Mouse (Mus musculus) heart, embryonic 16.5 days (tissue): ENCODE results near the gene Nme3. TPM values are rescaled to one million over a fixed set of nuclear protein-coding genes. Genes with fewer than 3 reads are reported as not detected.

Experiments used
- ATAC-seq: fragments of 200-750 bp; cut with Nextera tagmentation; replicated peaks from 2 replicates; pipeline ENCODE4 v1.8.0; 2017; ENCODE audit warnings: moderate number of reproducible peaks; ENCODE audit not compliant: insufficient read depth, low FRiP score; ENCODE audit errors: extremely low read depth
- H3K27ac ChIP-seq: fragments of 300-500 bp; sonication (generic); 2 replicates; pipeline ENCODE4 v1.5.1; 2014; ENCODE audit warnings: mild to moderate bottlenecking, low read length, control low read depth, moderate library complexity
- H3K27me3 ChIP-seq: fragments of 300-500 bp; sonication (generic); 2 replicates; pipeline ENCODE4 v1.6.1; 2014; ENCODE audit warnings: low read length, mixed read lengths; ENCODE audit not compliant: control insufficient read depth, insufficient read depth
- H3K36me3 ChIP-seq: fragments of 300-500 bp; sonication (generic); 2 replicates; pipeline ENCODE4 v1.6.1; 2014; ENCODE audit not compliant: control insufficient read depth, insufficient read depth
- H3K4me1 ChIP-seq: fragments of 300-500 bp; sonication (generic); 2 replicates; pipeline ENCODE4 v1.6.1; 2014; ENCODE audit warnings: low read length, mixed read lengths; ENCODE audit not compliant: control insufficient read depth, insufficient read depth
- H3K4me2 ChIP-seq: fragments of 300-500 bp; sonication (generic); 2 replicates; pipeline ENCODE4 v1.6.1; 2014; ENCODE audit warnings: low read depth, mild to moderate bottlenecking, control low read depth, low read length
- H3K4me3 ChIP-seq: fragments of 300-500 bp; sonication (generic); 2 replicates; pipeline ENCODE4 v1.5.1; 2014; ENCODE audit warnings: mild to moderate bottlenecking, control low read depth, low read length
- H3K9ac ChIP-seq: fragments of 300-500 bp; sonication (generic); 2 replicates; pipeline ENCODE4 v1.6.1; 2014; ENCODE audit warnings: low read length, control low read depth
- H3K9me3 ChIP-seq: fragments of 300-500 bp; sonication (generic); replicated peaks from 2 replicates; pipeline ENCODE4 v1.6.1; 2016; ENCODE audit warnings: low read length; ENCODE audit not compliant: control insufficient read depth
- WGBS: fragments of 180-500 bp; shearing (Covaris S2); extraction: QIAGEN DNeasy Blood & Tissue Kit; methylation state at CpG from one replicate; pipeline ENCODE4 v1.1.7; 2014; 5-methylcytosine and 5-hydroxymethylcytosine counted together
- polyA plus RNA-seq: library from polyadenylated mRNA; unstranded; fragments of >200 nt; fragmentation: Nextera tagmentation; extraction: Ambion mirVana; gene quantifications from 2 replicates; pipeline ENCODE4 v1.2.1, GENCODE M21; 2015

Gene Nme3
- polyA plus RNA-seq, 1 experiment from 2014 or later = 42.1 TPM

GRCm38 (mm10) chr17:24856589-24856988 lies 39.7 kb upstream of the Nme3 start:
- ATAC-seq = no peak
- H3K9ac ChIP-seq = no peak overlapping the region
- H3K9me3 ChIP-seq = no peaks in the 10 kb centered on the region
- peaks cover 19% of the 10 kb centered on the region for H3K36me3 ChIP-seq
- no peak overlapping the region for H3K4me2 ChIP-seq
- no peaks in the 10 kb centered on the region for H3K27me3 ChIP-seq
- WGBS = 86% methylated on average over 13 of the region's 13 CpGs
- no peak overlapping the region for H3K27ac ChIP-seq
- H3K4me1 ChIP-seq = no peaks in the 10 kb centered on the region
- H3K4me3 ChIP-seq = no peak overlapping the region

DNA sequence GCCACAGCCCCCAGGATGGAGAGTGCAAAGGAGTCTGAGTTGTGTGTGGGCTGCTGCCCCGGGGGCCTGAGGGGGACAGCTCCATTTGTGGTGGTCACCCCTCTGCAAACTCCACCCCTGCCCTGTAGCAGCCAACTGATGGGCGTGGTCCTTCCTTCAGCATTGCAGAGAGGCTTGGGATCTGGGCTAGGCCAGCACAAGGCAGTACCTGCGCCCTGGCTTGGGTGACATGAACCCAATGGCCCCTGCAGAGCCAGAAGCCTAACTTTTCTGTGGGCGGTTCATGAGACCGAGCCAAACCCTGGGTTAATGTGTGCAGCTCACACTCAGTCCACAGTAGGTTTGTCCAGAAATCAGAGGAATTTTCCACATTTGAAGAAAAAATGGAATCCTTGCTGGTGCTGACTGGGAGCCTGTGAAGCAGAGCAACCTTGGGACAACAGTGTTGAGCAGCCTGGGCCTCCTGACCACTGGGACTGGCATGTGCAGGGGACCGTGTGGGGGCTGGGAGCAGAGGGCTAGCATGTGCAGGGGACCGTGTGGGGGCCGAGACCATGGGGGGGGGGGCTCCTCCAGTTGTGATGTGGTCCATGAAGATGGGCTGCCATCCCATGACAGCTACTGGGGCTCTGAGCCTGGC lies 38.3 kb upstream of the Nme3 start:
- Histone ChIP-seq H3K27ac (no peak overlapping the region), H3K4me2 (no peak overlapping the region), H3K9me3 (no peaks in the 10 kb centered on the region), H3K4me1 (no peaks in the 10 kb centered on the region), H3K9ac (no peak overlapping the region), H3K36me3 (peaks cover 24% of the 10 kb centered on the region), H3K27me3 (no peaks in the 10 kb centered on the region), H3K4me3 (no peak overlapping the region)
- WGBS = 86% methylated on average over 8 of the region's 8 CpGs
- ATAC-seq = no peak

DNA sequence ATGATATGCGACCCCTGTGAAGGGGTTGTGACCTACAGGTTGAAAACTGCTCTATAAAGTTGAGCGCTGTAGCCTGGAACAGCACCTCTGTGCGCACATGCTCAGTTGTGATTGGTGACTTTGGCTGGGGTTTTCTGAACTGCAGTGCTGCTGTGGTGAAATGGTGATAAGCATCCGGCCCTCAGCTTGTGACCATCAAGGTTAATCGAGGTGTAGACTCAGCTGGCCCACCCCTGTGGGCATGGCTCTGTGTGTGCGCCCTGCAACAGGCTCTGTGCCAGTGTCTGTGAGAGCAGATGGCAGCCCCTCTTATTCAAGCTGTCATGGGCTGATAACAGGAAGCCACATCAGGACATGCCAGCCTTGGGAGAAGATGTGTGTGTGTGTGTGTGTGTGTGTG lies 37.3 kb upstream of the Nme3 start:
- H3K4me3 ChIP-seq = no peak overlapping the region
- H3K4me2 ChIP-seq = no peak overlapping the region
- H3K9ac ChIP-seq = no peak overlapping the region
- 83% methylated on average over 6 of the region's 6 CpGs for WGBS
- no peaks in the 10 kb centered on the region for H3K4me1 ChIP-seq
- H3K27me3 ChIP-seq = no peaks in the 10 kb centered on the region
- peaks cover 21% of the 10 kb centered on the region for H3K36me3 ChIP-seq
- no peak for ATAC-seq
- no peaks in the 10 kb centered on the region for H3K9me3 ChIP-seq
- no peak overlapping the region for H3K27ac ChIP-seq

DNA sequence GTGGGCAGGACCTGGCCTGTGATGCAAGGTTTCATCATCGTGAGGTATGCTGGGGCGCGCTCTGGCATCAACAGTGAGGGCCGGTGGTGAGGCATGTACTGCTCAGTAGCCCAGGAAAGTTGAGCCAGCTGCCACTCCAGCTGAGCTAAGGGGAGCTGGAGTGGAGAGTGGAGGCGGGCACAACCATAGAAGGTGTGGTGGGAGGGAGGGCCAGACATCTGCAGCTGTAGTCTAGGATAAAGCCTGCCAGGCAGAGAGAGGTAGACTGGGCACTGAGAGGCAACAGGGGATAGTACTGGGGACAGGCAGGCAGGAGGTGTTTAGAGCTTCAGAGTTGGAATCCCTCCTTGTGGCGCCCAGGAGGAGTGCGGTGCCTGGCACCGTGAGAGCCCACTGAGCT lies 36.2 kb upstream of the Nme3 start:
- Histone ChIP-seq H3K36me3 (peaks cover 22% of the 10 kb centered on the region), H3K4me3 (no peak overlapping the region), H3K4me2 (no peak overlapping the region), H3K27me3 (no peaks in the 10 kb centered on the region), H3K9ac (no peak overlapping the region), H3K4me1 (no peaks in the 10 kb centered on the region), H3K9me3 (no peaks in the 10 kb centered on the region), H3K27ac (no peak overlapping the region)
- no peak for ATAC-seq
- WGBS = 88% methylated on average over 8 of the region's 8 CpGs

DNA sequence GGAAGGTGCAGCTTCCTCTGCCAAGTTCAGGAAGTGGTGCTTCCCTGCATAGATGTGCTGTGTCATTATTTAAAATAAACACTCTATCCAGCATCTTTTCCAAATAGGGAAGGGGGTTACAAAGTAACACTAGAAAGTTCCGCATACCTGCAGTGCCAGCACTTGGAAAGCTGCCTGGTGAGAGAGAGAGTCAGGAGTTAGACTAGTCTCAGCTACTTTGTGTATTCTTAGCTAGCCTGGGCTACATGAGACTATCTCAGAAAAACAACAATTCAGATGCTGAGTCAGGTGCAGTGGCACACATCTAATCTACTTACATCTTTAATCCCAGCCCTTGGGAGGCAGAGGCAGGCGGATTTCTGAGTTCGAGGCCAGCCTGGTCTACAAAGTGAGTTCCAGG lies 34.5 kb upstream of the Nme3 start:
- Histone ChIP-seq H3K27ac (no peak overlapping the region), H3K9me3 (no peaks in the 10 kb centered on the region), H3K36me3 (peaks cover 23% of the 10 kb centered on the region), H3K9ac (no peak overlapping the region), H3K4me1 (no peaks in the 10 kb centered on the region), H3K27me3 (no peaks in the 10 kb centered on the region), H3K4me2 (no peak overlapping the region), H3K4me3 (no peak overlapping the region)
- 84% methylated on average over 3 of the region's 3 CpGs for WGBS
- no peak for ATAC-seq

- WGBS = 86% methylated on average over 8 of the region's 8 CpGs
- Histone ChIP-seq H3K27me3 (no peaks in the 10 kb centered on the region), H3K4me3 (no peak within 1 kb of the TSS), H3K9me3 (no peaks in the 10 kb centered on the region), H3K4me2 (no peak within 1 kb of the TSS), H3K9ac (no peak within 1 kb of the TSS), H3K36me3 (peaks cover 17% of the 10 kb centered on the region), H3K4me1 (no peaks in the 10 kb centered on the region), H3K27ac (no peak within 1 kb of the TSS)
- no peak for ATAC-seq
Observed at GRCm38 (mm10) chr17:24865776-24866175, 30.5 kb upstream of the Nme3 start, which contains the start of gene Igfals. Igfals (plus strand) TSS chr17:24865997.

- Histone ChIP-seq H3K4me2 (no peak overlapping the region), H3K27me3 (no peaks in the 10 kb centered on the region), H3K4me3 (no peak overlapping the region), H3K36me3 (peaks cover 6% of the 10 kb centered on the region; the same call in 1 of the 2 replicates), H3K9me3 (no peaks in the 10 kb centered on the region), H3K4me1 (no peaks in the 10 kb centered on the region), H3K27ac (no peak overlapping the region), H3K9ac (no peak overlapping the region)
- 85% methylated on average over 10 of the region's 10 CpGs for WGBS
- no peak for ATAC-seq
Observed at GRCm38 (mm10) chr17:24867914-24868313, 28.4 kb upstream of the Nme3 start.

GRCm38 (mm10) chr17:24873695-24874404 lies 22.4 kb upstream of the Nme3 start:
- no peak for ATAC-seq
- Histone ChIP-seq H3K9ac (no peak overlapping the region), H3K36me3 (no peaks in the 10 kb centered on the region), H3K4me1 (no peaks in the 10 kb centered on the region), H3K27me3 (no peaks in the 10 kb centered on the region), H3K4me3 (no peak overlapping the region), H3K27ac (no peak overlapping the region), H3K9me3 (no peaks in the 10 kb centered on the region), H3K4me2 (no peak overlapping the region)
- 36% methylated on average over 4 of the region's 4 CpGs for WGBS

- Histone ChIP-seq H3K4me3 (no peak overlapping the region), H3K27ac (no peak overlapping the region), H3K4me2 (no peak overlapping the region), H3K36me3 (no peaks in the 10 kb centered on the region), H3K9ac (no peak overlapping the region), H3K9me3 (no peaks in the 10 kb centered on the region), H3K27me3 (no peaks in the 10 kb centered on the region), H3K4me1 (no peaks in the 10 kb centered on the region)
- WGBS = 35% methylated on average over 1 of the region's 1 CpGs
- no peak for ATAC-seq
Observed at GRCm38 (mm10) chr17:24874405-24874745, 21.9 kb upstream of the Nme3 start.
